Mouse (Mus musculus) left cerebral cortex, adult 9 months (tissue): ENCODE data around the gene Rhbdl1.
"Not testable (repeated sequence)": the region's sequence is repeated elsewhere in the genome, so short reads cannot be mapped to it uniquely, and the experiment has no call there.

Experiments
- DNase-seq, 2 experiments: peaks; one replicate each; pipeline ENCODE4 v3.0.0; 2022; ENCODE audit warnings: low spot score in 2 of 2

The Rhbdl1 gene

GRCm38 (mm10) chr17:25872676-25873075, 35.6 kb upstream of the Rhbdl1 start:
- no peak for DNase-seq

- DNase-seq = not testable (repeated sequence)
Observed at GRCm38 (mm10) chr17:25871566-25871965, 34.5 kb upstream of the Rhbdl1 start.

GRCm38 (mm10) chr17:25869954-25870353, 32.9 kb upstream of the Rhbdl1 start:
- DNase-seq = no peak

GRCm38 (mm10) chr17:25869498-25869897, 32.4 kb upstream of the Rhbdl1 start:
- no peak for DNase-seq

GRCm38 (mm10) chr17:25868601-25869191, 31.6 kb upstream of the Rhbdl1 start, which contains the start of gene Mcrip2:
Mcrip2 (minus strand) TSS chr17:25868764.
- DNase-seq = peak; percentile 65 to 75

GRCm38 (mm10) chr17:25867836-25868600, 30.9 kb upstream of the Rhbdl1 start:
- no peak for DNase-seq

GRCm38 (mm10) chr17:25867509-25867835, 30.4 kb upstream of the Rhbdl1 start:
- DNase-seq = no peak

GRCm38 (mm10) chr17:25866172-25866571, 29.1 kb upstream of the Rhbdl1 start:
- no peak for DNase-seq

GRCm38 (mm10) chr17:25865288-25865687, 28.2 kb upstream of the Rhbdl1 start:
- no peak for DNase-seq

GRCm38 (mm10) chr17:25864311-25864710, 27.2 kb upstream of the Rhbdl1 start:
- no peak for DNase-seq

- no peak for DNase-seq
Observed at GRCm38 (mm10) chr17:25863681-25864080, 26.6 kb upstream of the Rhbdl1 start.

- no peak for DNase-seq
Observed at GRCm38 (mm10) chr17:25861704-25862612, 24.9 kb upstream of the Rhbdl1 start.

GRCm38 (mm10) chr17:25860832-25861703, 24.0 kb upstream of the Rhbdl1 start, which contains the start of gene Wdr90:
Wdr90 (minus strand) TSS chr17:25861501.
- peak; percentile 90 to 92 for DNase-seq

- DNase-seq = no peak
Observed at GRCm38 (mm10) chr17:25860229-25860628, 23.1 kb upstream of the Rhbdl1 start.

- DNase-seq = peak; percentile 83 to 94
Observed at GRCm38 (mm10) chr17:25844396-25844901, 7.4 kb upstream of the Rhbdl1 start, which contains the start of gene Rhot2. Rhot2 (minus strand) TSS chr17:25844851.

GRCm38 (mm10) chr17:25843636-25844395, 6.7 kb upstream of the Rhbdl1 start:
- peak in 1 of 2 experiments; percentile 34 for DNase-seq

- DNase-seq = no peak
Observed at GRCm38 (mm10) chr17:25843122-25843521, 6.0 kb upstream of the Rhbdl1 start.

GRCm38 (mm10) chr17:25842509-25842908, 5.4 kb upstream of the Rhbdl1 start:
- no peak for DNase-seq

- no peak for DNase-seq
Observed at GRCm38 (mm10) chr17:25841117-25841880, 4.2 kb upstream of the Rhbdl1 start, which contains the start of gene Gm20683. Gm20683 (minus strand) TSS chr17:25841763.
